ENCODE assay signal across 28 mouse cellular contexts in genomic region chr9:79842028-79842427, GRCm38 (mm10). TPM values are rescaled to one million over a fixed set of nuclear protein-coding genes. Genes with fewer than 3 reads are reported as not detected.
DNase-seq lines count a peak whose midpoint lies in the region; ATAC-seq and TF ChIP-seq lines count a peak whose summit lies in the region.
"Had no signal": no experiment of that assay in that cellular context is flagged by ENCODE, and none has a peak within 500 bp of the region (broad histone marks: within the 10 kb centered on the region; RNA-seq: fewer than 3 reads in every experiment).

No protein-coding gene starts in this region.

- H3K4me2 ChIP-seq in forebrain, embryonic 12.5 days: no peak overlapping the region
- no peak overlapping the region for H3K4me2 ChIP-seq in forebrain, embryonic 16.5 days (ENCODE audit: low read length)
- H3K4me2 ChIP-seq in midbrain, embryonic 12.5 days (replicated peaks): no peak overlapping the region
- H3K4me2 ChIP-seq in midbrain, postnatal 0 days (ENCODE audit: low read depth, low read length, poor library complexity, severe bottlenecking): no peak overlapping the region
- H3K4me2 ChIP-seq: embryonic facial prominence, embryonic 15.5 days; heart, embryonic 13.5 days; hindbrain, embryonic 15.5 days; limb, embryonic 15.5 days; liver, embryonic 13.5 days had no signal

- DNase-seq in midbrain, postnatal 0 days (ENCODE audit: low spot score): no peak
- no peak for DNase-seq in urinary bladder, postnatal 25 days (ENCODE audit: low spot score)
- DNase-seq: adrenal gland, postnatal 14 days; cerebellum, adult 11-12 months; cerebellum, postnatal 10 days; heart, postnatal 10 days; kidney, adult 11 months; kidney, postnatal 14 days; layer of hippocampus, adult 9-11 months; liver, embryonic 13.5 days; lung, adult 18-20 months; right cerebral cortex, postnatal 14 days; spleen, adult 18-20 months; thymus, adult 2 months; thymus, postnatal 36 days had no signal

- TF ChIP-seq POLR2A in small intestine, adult 2 months (IDR thresholded peaks at IDR 0.05; ENCODE audit: low read depth, low read length): no peak

- TF ChIP-seq CTCF in midbrain, postnatal 0 days (IDR thresholded peaks at IDR 0.05): no peak
- no peak for TF ChIP-seq CTCF in small intestine, adult 2 months (IDR thresholded peaks at IDR 0.05; ENCODE audit: extremely low read depth, insufficient read length, insufficient replicate concordance, low read depth, low read length)

- H3K9ac ChIP-seq in forebrain, embryonic 12.5 days: no peak overlapping the region
- no peak overlapping the region for H3K9ac ChIP-seq in forebrain, embryonic 16.5 days (replicated peaks; ENCODE audit: low read depth, low read length)
- H3K9ac ChIP-seq in midbrain, embryonic 12.5 days (replicated peaks): no peak overlapping the region
- H3K9ac ChIP-seq in midbrain, postnatal 0 days (replicated peaks; ENCODE audit: low read length, poor library complexity, severe bottlenecking): no peak overlapping the region
- H3K9ac ChIP-seq: embryonic facial prominence, embryonic 15.5 days; heart, embryonic 13.5 days; hindbrain, embryonic 15.5 days; limb, embryonic 15.5 days; liver, embryonic 13.5 days had no signal

- H3K9me3 ChIP-seq in forebrain, embryonic 12.5 days: no peaks in the 10 kb centered on the region
- H3K9me3 ChIP-seq in forebrain, embryonic 16.5 days (ENCODE audit: control insufficient read depth, low read length): no peaks in the 10 kb centered on the region
- peaks cover 3% of the 10 kb centered on the region; the same call in 1 of the 2 replicates for H3K9me3 ChIP-seq in midbrain, embryonic 12.5 days
- no peaks in the 10 kb centered on the region for H3K9me3 ChIP-seq in midbrain, postnatal 0 days (ENCODE audit: low read length)
- H3K9me3 ChIP-seq: embryonic facial prominence, embryonic 15.5 days; hindbrain, embryonic 15.5 days; limb, embryonic 10.5 days; limb, embryonic 15.5 days; liver, embryonic 13.5 days had no signal

- no peaks in the 10 kb centered on the region for H3K36me3 ChIP-seq in forebrain, embryonic 12.5 days (replicated peaks)
- H3K36me3 ChIP-seq in forebrain, embryonic 16.5 days (ENCODE audit: control insufficient read depth, insufficient read depth): no peaks in the 10 kb centered on the region
- H3K36me3 ChIP-seq in midbrain, embryonic 12.5 days: no peaks in the 10 kb centered on the region
- H3K36me3 ChIP-seq in midbrain, postnatal 0 days (ENCODE audit: insufficient read depth, low read length): no peaks in the 10 kb centered on the region
- no peaks in the 10 kb centered on the region for H3K36me3 ChIP-seq in small intestine, adult 2 months (ENCODE audit: control insufficient read depth, insufficient read depth, low read length)
- H3K36me3 ChIP-seq: embryonic facial prominence, embryonic 15.5 days; hindbrain, embryonic 10.5 days; hindbrain, embryonic 15.5 days; limb, embryonic 10.5 days; limb, embryonic 15.5 days; liver, embryonic 13.5 days had no signal

- H3K4me3 ChIP-seq in forebrain, embryonic 12.5 days (replicated peaks): no peak overlapping the region
- H3K4me3 ChIP-seq in forebrain, embryonic 16.5 days (replicated peaks; ENCODE audit: low read length): no peak overlapping the region
- no peak overlapping the region for H3K4me3 ChIP-seq in midbrain, embryonic 12.5 days
- H3K4me3 ChIP-seq in midbrain, postnatal 0 days (ENCODE audit: low read depth, low read length): no peak overlapping the region
- H3K4me3 ChIP-seq in small intestine, adult 2 months (ENCODE audit: low read depth, low read length): no peak overlapping the region
- H3K4me3 ChIP-seq: embryonic facial prominence, embryonic 15.5 days; heart, embryonic 13.5 days; hindbrain, embryonic 10.5 days; hindbrain, embryonic 15.5 days; limb, embryonic 10.5 days; limb, embryonic 15.5 days; liver, embryonic 13.5 days had no signal

- ATAC-seq in forebrain, embryonic 12.5 days (ENCODE audit: low FRiP score): 0 out of 2 replicates have a peak, but pooled peaks have one; percentile 23
- ATAC-seq in forebrain, embryonic 16.5 days: no peak
- ATAC-seq in midbrain, embryonic 12.5 days (ENCODE audit: low FRiP score, low read depth): 0 out of 2 replicates have a peak, but pooled peaks have one; percentile 19
- no peak for ATAC-seq in midbrain, postnatal 0 days (ENCODE audit: low FRiP score)
- no peak for ATAC-seq in erythroid progenitor cell, adult 5-6 weeks (replicated peaks; ENCODE audit: low FRiP score, poor library complexity, severe bottlenecking)
- ATAC-seq: CD4-positive, CD25-positive, alpha-beta regulatory T cell, adult 4 months; inflammation-experienced regulatory T-cells, adult 6 months had no signal

- H3K27me3 ChIP-seq in forebrain, embryonic 12.5 days: no peaks in the 10 kb centered on the region
- H3K27me3 ChIP-seq in forebrain, embryonic 16.5 days (replicated peaks; ENCODE audit: control insufficient read depth, insufficient read depth, low read length): no peaks in the 10 kb centered on the region
- H3K27me3 ChIP-seq in midbrain, embryonic 12.5 days: no peaks in the 10 kb centered on the region
- H3K27me3 ChIP-seq in midbrain, postnatal 0 days (ENCODE audit: insufficient read depth, low read length): no peaks in the 10 kb centered on the region
- no peaks in the 10 kb centered on the region for H3K27me3 ChIP-seq in small intestine, adult 2 months (ENCODE audit: control insufficient read depth, insufficient read depth, low read length)
- H3K27me3 ChIP-seq: embryonic facial prominence, embryonic 15.5 days; heart, embryonic 13.5 days; hindbrain, embryonic 15.5 days; limb, embryonic 15.5 days; liver, embryonic 13.5 days had no signal

- no peak overlapping the region for H3K27ac ChIP-seq in forebrain, embryonic 12.5 days
- no peak overlapping the region for H3K27ac ChIP-seq in forebrain, embryonic 16.5 days (ENCODE audit: low read length)
- no peak overlapping the region for H3K27ac ChIP-seq in midbrain, embryonic 12.5 days (replicated peaks)
- no peak overlapping the region for H3K27ac ChIP-seq in midbrain, postnatal 0 days (ENCODE audit: low read depth, low read length)
- H3K27ac ChIP-seq in small intestine, adult 2 months (ENCODE audit: insufficient read depth, low read depth, low read length): peak overlapping the region; percentile 58
- H3K27ac ChIP-seq: embryonic facial prominence, embryonic 15.5 days; heart, embryonic 13.5 days; hindbrain, embryonic 10.5 days; hindbrain, embryonic 15.5 days; limb, embryonic 10.5 days; limb, embryonic 15.5 days; liver, embryonic 13.5 days had no signal

- no peaks in the 10 kb centered on the region for H3K4me1 ChIP-seq in forebrain, embryonic 12.5 days
- H3K4me1 ChIP-seq in forebrain, embryonic 16.5 days (replicated peaks; ENCODE audit: control insufficient read depth, insufficient read depth, low read length): no peaks in the 10 kb centered on the region
- H3K4me1 ChIP-seq in midbrain, embryonic 12.5 days: no peaks in the 10 kb centered on the region
- no peaks in the 10 kb centered on the region for H3K4me1 ChIP-seq in midbrain, postnatal 0 days (ENCODE audit: insufficient read depth, low read length)
- H3K4me1 ChIP-seq in small intestine, adult 2 months (ENCODE audit: control insufficient read depth, insufficient read depth, insufficient read length, low read length): no peaks in the 10 kb centered on the region
- H3K4me1 ChIP-seq: embryonic facial prominence, embryonic 15.5 days; hindbrain, embryonic 15.5 days; limb, embryonic 10.5 days; limb, embryonic 15.5 days; liver, embryonic 13.5 days had no signal

RNA-seq across cellular contexts. Expression of gene Tmem30a, which starts 48.7 kb away (rescaled TPM):
- 87.5 and 88.1 TPM in 2 replicates for polyA plus RNA-seq in forebrain, embryonic 12.5 days (2016; fragmentation: Nextera tagmentation; extraction: Ambion mirVana)
- polyA plus RNA-seq in forebrain, embryonic 16.5 days (2015; fragmentation: Nextera tagmentation; extraction: Ambion mirVana): 114 and 125 TPM in 2 replicates
- polyA plus RNA-seq in midbrain, embryonic 12.5 days (2016; fragmentation: Nextera tagmentation; extraction: Ambion mirVana): 97.1 and 104 TPM in 2 replicates
- 182 TPM in 2 replicates for total RNA-seq in midbrain, postnatal 0 days (2014; rRNA removed)
- polyA plus RNA-seq in midbrain, postnatal 0 days (2015; fragmentation: Nextera tagmentation; extraction: Ambion mirVana): 120 and 126 TPM in 2 replicates
- 44.6 and 45.2 TPM in 2 replicates for polyA plus RNA-seq in small intestine, adult 2 months (2012; rRNA removed)
- 53.3 and 63.7 TPM in 2 replicates for total RNA-seq in erythroid progenitor cell, adult 5-6 weeks (2015; ENCODE audit: low replicate concordance)
- total RNA-seq in erythroid progenitor cell, adult 5-6 weeks (2017; ENCODE audit: low replicate concordance): 57.2 and 72.6 TPM in 2 replicates

Comparison
In these comparisons a context has a peak if more than half of its experiments do, and no peak if none do; other contexts are left out.
1. ATAC-seq: peak in forebrain, embryonic 12.5 days (single experiment) and midbrain, embryonic 12.5 days (single experiment); none in forebrain, embryonic 16.5 days (single experiment), midbrain, postnatal 0 days (single experiment) and erythroid progenitor cell, adult 5-6 weeks (single experiment).